Mouse (Mus musculus): Measurements from ENCODE around the gene Pcyt1a. TPM values are rescaled to one million over a fixed set of nuclear protein-coding genes. Genes with fewer than 3 reads are reported as not detected.

Pcyt1a gene
- total and polyA plus RNA-seq, 3 experiments = 36.9 to 53.7 TPM; not detected in 1

- TF ChIP-seq MAFK (IDR thresholded peaks at IDR 0.05; ENCODE audit: borderline replicate concordance, low read depth, low read length) (peak; percentile 78; the same call in 1 of the 2 replicates), GABPA (IDR thresholded peaks at IDR 0.05; ENCODE audit: low read depth, low read length) (no peak), MXI1 (IDR thresholded peaks at IDR 0.05; ENCODE audit: low read depth, low read length) (no peak), GATA1 (IDR thresholded peaks at IDR 0.05; ENCODE audit: low read depth, low read length) (no peak), MYB (IDR thresholded peaks at IDR 0.05; ENCODE audit: low read depth, low read length) (no peak), CTCF (IDR thresholded peaks at IDR 0.05 in 2 of 3, conservative IDR thresholded peaks at IDR 0.05 in 1 of 3; ENCODE audit: control insufficient read depth in 1 of 3, insufficient read depth in 1 of 3, low read depth in 2 of 3, low read length in 3 of 3, poor library complexity in 1 of 3, severe bottlenecking in 1 of 3) (peak; percentile 45 to 88 (median 55)), POLR2A (IDR thresholded peaks at IDR 0.05; ENCODE audit: control insufficient read depth in 1 of 2, insufficient read depth in 1 of 2, low read depth in 1 of 2, low read length in 2 of 2, poor library complexity in 1 of 2) (no peak), NELFE (IDR thresholded peaks at IDR 0.05; ENCODE audit: low read depth, low read length) (no peak), RCOR1 (IDR thresholded peaks at IDR 0.05; ENCODE audit: low read depth, low read length) (no peak), SIN3A (IDR thresholded peaks at IDR 0.05; ENCODE audit: low read length) (peak; percentile 62), ZC3H11A (IDR thresholded peaks at IDR 0.05; ENCODE audit: low read depth, low read length) (peak; percentile 71), ZNF384 (IDR thresholded peaks at IDR 0.05; ENCODE audit: low read depth, low read length) (no peak), POLR2AphosphoS5 (IDR thresholded peaks at IDR 0.05; ENCODE audit: borderline replicate concordance, low read depth, low read length) (no peak), EP300 (IDR thresholded peaks at IDR 0.05; ENCODE audit: low read depth in 1 of 2, low read length in 2 of 2) (no peak), RAD21 (IDR thresholded peaks at IDR 0.05; ENCODE audit: low read depth, low read length) (peak; percentile 86), HCFC1 (IDR thresholded peaks at IDR 0.05; ENCODE audit: low read depth, low read length) (0 out of 2 replicates have a peak, but pooled peaks have one; percentile 15), E2F4 (IDR thresholded peaks at IDR 0.05; ENCODE audit: borderline replicate concordance, low read depth, low read length) (no peak), MYC (IDR thresholded peaks at IDR 0.05; ENCODE audit: low read depth, low read length) (no peak), POLR2AphosphoS2 (IDR thresholded peaks at IDR 0.05; ENCODE audit: low read length) (no peak), SMC3 (IDR thresholded peaks at IDR 0.05; ENCODE audit: low read depth, low read length) (peak; percentile 83), ZKSCAN1 (IDR thresholded peaks at IDR 0.05; ENCODE audit: low read depth, low read length) (no peak), CHD2 (IDR thresholded peaks at IDR 0.05; ENCODE audit: low read length) (no peak), BHLHE40 (IDR thresholded peaks at IDR 0.05; ENCODE audit: borderline replicate concordance, low read depth, low read length) (no peak), KAT2A (conservative IDR thresholded peaks at IDR 0.05; ENCODE audit: low read depth, low read length) (no peak)
- Histone ChIP-seq H3K4me1 (ENCODE audit: control insufficient read depth in 1 of 2, insufficient read depth in 2 of 2, low read length in 2 of 2) (peaks cover 5 to 6% of the 10 kb centered on the region in 2 experiments), H3K4me3 (ENCODE audit: control insufficient read depth in 1 of 2, insufficient read depth in 1 of 2, low read depth in 2 of 2, low read length in 2 of 2) (no peak overlapping the region), H3K27me3 (ENCODE audit: control insufficient read depth in 1 of 2, insufficient read depth in 2 of 2, low read length in 2 of 2) (no peaks in the 10 kb centered on the region), H3K79me2 (ENCODE audit: control insufficient read depth, insufficient read depth, low read length, poor library complexity) (no peaks in the 10 kb centered on the region), H3K27ac (ENCODE audit: control insufficient read depth, low read depth, low read length) (peak overlapping the region; percentile 9; the same call in 1 of the 2 replicates), H3K9ac (ENCODE audit: control insufficient read depth, low read depth, low read length, poor library complexity, severe bottlenecking) (no peak overlapping the region), H3K36me3 (ENCODE audit: control insufficient read depth in 1 of 2, insufficient read depth in 2 of 2, low read length in 2 of 2) (peaks cover 5 to 10% of the 10 kb centered on the region in 2 experiments), H3K9me3 (replicated peaks; ENCODE audit: insufficient read depth, low read length) (no peaks in the 10 kb centered on the region)
- DNase-seq (ENCODE audit: low read depth, low spot score) = peak; percentile 75
Measured at GRCm38 (mm10) chr16:32457589-32458386, 27.1 kb downstream of the Pcyt1a start.

Data from MEL (cell line).